Mouse (Mus musculus): ENCODE measurements at regions not wholly inside any gene's neighbourhood (a gene's known extent, or its start where the extent isn't known, plus 50 kb on each side); places are given as distances from the start of the nearest gene placed in this dataset.

GRCm38 (mm10) chr4:68382007-68382406 lies 572.2 kb downstream of the Brinp1 start:
- DNase-seq (ENCODE audit: low read depth, low spot score) = no peak

GRCm38 (mm10) chr4:68367983-68368382 lies 586.2 kb downstream of the Brinp1 start:
- no peak for DNase-seq (ENCODE audit: low read depth, low spot score)

GRCm38 (mm10) chr4:68319575-68319974 lies 634.6 kb downstream of the Brinp1 start:
- DNase-seq (ENCODE audit: low read depth, low spot score) = peak; percentile 40

GRCm38 (mm10) chr4:68312751-68313150 lies 641.4 kb downstream of the Brinp1 start:
- no peak for DNase-seq (ENCODE audit: low read depth, low spot score)

- DNase-seq (ENCODE audit: low read depth, low spot score) = no peak
Measured at GRCm38 (mm10) chr4:68284845-68285244, 669.4 kb downstream of the Brinp1 start.

- DNase-seq (ENCODE audit: low read depth, low spot score) = no peak
Measured at GRCm38 (mm10) chr4:68280903-68281302, 673.3 kb downstream of the Brinp1 start.

GRCm38 (mm10) chr4:68275063-68275708 lies 679.0 kb downstream of the Brinp1 start:
- no peak for DNase-seq (ENCODE audit: low read depth, low spot score)

Data from forelimb bud, embryonic 11.5 days (tissue).